Mouse (Mus musculus) naive thymus-derived CD4-positive, alpha-beta T cell, adult 2 months (primary cell): ENCODE measurements around the gene Sh3bp5.

ENCODE experiments used
- DNase-seq: peaks from one replicate; pipeline ENCODE4 v3.0.0-alpha.2; 2011; ENCODE audit warnings: low read depth

Sh3bp5 gene

DNA sequence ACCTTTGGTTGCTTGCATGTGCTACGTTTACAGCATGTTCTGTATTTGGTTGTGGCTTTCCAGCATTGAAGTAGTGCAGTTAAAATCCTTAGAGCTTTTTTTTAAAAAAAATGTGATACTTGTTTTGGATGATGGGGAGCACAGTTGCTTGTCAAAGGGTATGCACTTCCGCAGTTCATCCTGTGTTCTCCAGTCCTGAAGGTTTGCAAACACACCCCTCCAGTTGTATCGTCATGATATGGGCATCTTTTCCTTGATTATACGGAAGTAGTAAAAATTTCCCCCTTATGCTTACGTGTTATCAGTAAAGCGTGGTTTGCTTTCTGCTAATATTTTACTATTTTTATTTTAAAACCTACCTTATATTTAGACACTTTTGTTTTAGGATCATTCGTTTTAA is 98.5 kb downstream of the Sh3bp5 start:
- peak; percentile 57 for DNase-seq

GRCm38 (mm10) chr14:31336369-31337155 is 99.3 kb downstream of the Sh3bp5 start, which contains the start of gene Capn7:
Gene Capn7, plus strand, starts transcription at chr14:31336638.
- DNase-seq, result peak; percentile 99

- DNase-seq, result no peak
Measured at GRCm38 (mm10) chr14:31335765-31336164, 100.1 kb downstream of the Sh3bp5 start.

DNA sequence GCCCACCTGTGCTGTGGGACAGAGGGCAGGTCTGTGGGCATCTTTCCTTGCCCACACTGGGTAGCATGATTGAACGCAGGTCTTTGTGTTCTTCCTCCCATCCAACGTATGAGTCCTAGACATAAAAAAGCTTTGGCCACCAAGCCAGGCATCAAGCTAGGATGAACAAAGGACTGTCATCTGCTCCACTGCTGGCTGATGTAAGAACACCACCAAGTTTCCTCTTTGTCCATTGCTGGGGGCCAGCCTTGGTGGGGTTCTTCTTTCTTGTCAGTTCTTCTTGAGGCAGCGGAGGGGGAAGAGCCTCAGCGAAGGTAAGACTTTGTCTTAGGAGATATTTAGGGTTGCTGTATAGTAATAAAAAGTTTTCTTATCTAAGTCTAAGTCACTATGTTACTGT is 104.9 kb downstream of the Sh3bp5 start:
- no peak for DNase-seq

GRCm38 (mm10) chr14:31329741-31330140 is 106.1 kb downstream of the Sh3bp5 start:
- no peak for DNase-seq

DNA sequence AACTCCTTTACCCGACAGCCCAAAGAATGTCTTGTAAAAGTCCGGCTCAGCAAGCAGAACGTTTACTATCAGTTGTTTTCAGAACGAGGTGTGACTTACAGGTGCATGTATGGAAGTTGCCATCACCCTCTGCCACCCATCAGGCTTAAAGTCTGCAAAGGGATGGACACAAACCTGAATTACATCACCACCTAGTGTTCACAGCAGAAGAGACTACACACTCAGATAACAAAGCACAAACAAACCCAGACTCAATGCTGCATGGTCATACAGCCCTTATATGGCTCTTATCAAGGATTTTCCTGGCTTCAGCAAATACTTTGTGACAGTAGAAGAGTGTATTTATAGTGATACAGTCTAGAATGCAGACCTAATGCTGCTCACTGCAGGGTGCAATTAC is 108.2 kb downstream of the Sh3bp5 start:
- DNase-seq, result no peak

DNA sequence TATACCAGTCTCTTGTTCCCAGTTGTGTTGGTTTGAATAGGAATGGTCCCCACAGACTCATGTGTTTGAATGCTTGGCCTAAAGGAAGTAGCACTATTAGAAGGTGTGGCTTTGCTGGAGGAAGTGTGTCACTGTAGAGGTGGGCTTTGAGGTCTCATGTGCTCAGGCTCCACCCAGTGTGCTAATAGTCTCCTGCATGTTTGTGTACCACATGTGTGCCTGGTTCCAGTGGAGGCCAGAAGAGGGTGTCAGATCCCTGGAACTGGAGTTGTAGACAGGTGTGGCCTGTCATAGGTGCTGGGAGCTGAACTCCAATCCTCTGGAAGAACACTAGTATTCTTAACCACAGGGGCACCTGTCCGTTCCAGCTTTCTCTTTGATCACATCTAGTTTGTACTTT is 108.7 kb downstream of the Sh3bp5 start:
- no peak for DNase-seq

DNA sequence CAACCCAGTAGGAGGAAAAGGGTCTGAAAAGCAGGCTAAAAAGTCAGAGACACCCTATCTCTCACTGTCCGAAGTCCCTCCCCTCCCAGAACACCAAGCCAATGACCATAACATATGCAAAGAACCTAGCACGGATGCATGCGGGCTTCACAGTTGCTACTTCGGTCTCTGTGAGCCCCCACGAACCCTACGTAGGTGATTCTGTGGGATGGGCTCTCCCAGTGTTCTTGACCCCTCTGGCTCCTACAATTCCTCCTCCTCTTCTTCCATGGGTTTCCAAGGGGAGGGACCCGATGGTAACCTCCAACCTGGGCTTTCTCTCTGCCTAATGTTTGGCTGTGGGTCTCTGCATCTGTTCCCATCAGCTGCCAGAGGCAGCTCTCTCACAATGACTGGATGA is 109.1 kb downstream of the Sh3bp5 start:
- no peak for DNase-seq

DNA sequence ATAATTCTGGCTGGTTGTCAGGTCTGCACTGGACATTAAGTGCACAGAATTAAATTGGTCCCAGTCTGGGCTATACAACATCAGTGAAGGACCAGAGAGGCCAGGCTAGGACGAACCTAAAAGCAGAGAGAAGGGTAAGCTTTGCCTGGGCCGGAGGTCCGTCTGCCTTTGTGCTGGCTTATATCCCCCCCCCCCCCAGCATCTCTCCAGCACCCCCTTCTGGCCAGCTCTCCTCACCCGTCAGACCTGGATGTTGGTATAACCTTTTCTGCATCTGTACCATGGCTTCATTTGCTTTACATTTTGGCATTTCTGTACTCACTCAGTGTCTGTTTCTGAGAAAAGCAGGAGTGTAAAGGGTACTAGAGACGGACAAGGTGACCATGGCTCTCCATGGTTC is 110.3 kb downstream of the Sh3bp5 start:
- peak; percentile 31 for DNase-seq

- DNase-seq, result no peak
Measured at GRCm38 (mm10) chr14:31324851-31325250, 111.0 kb downstream of the Sh3bp5 start.

DNA sequence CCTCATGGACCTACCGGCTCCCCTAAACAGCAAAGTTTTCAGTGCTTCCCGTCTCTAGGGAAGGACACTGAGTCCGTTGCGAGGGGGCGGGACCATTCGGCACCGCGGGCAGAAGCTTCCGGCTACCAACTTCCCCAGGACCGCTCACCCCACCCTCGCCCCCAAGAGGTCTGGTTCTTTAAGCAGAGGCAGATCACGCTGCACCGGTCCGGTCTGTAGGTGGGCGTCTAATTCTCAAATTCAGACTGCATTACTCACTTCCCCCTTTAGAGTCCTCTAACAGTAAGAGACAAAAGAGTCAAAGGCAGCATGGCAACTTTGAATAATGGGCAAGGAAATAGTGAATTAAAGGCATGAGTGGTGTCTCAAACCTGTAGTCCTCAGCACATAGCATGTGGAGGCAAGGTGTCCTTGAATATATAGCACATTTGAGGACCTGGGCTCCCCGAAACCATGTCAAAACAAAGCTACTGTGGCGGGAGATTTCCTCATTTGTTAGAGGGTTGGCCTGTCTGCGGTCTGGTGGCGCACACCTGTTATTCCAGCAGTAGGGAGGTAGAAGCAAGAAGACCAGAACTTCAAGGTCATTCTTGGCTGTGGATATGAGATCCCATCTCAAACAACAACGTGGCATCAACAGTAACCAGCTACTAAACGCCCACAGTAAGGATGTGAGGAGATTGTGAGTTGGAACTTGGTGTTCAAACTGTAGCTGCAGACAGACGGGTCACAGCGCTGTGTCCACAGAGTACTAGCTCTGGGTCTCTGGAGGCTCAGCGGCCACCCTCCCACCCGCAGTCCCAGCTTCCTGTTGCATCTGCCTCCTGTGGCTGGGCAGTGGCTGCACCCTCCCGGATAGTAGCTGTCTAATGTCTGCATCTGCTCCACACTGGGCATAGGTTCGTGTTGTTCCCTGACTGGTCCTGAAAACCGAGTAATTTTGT is 111.8 kb downstream of the Sh3bp5 start, which contains the start of gene Dnah1:
Dnah1 (minus strand) TSS at position 48 of the 944 bp plus-strand sequence.
- DNase-seq, result peak; percentile 41

GRCm38 (mm10) chr14:31323189-31323588 is 112.7 kb downstream of the Sh3bp5 start:
- DNase-seq, result no peak

- DNase-seq, result no peak
Measured at GRCm38 (mm10) chr14:31322191-31322590, 113.7 kb downstream of the Sh3bp5 start.

DNA sequence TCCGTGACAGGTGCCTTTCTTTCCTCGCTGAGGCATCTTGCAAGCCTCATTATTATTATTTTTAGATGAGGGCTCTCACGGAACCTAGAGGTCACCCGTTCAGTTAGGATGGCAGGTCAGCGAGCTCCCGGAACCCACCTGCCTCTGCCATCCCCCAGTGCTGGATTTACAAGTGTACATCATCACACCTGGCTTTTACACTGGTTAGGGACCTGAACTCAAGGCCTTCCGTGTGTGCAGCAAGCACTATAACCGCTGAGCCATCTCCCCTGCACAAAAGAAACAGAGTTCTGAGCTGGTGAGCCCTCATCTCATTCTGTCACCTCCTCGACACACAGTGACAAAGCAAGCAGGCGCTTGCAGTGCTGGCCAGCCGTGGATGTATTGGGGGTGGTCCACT is 114.7 kb downstream of the Sh3bp5 start:
- no peak for DNase-seq

DNA sequence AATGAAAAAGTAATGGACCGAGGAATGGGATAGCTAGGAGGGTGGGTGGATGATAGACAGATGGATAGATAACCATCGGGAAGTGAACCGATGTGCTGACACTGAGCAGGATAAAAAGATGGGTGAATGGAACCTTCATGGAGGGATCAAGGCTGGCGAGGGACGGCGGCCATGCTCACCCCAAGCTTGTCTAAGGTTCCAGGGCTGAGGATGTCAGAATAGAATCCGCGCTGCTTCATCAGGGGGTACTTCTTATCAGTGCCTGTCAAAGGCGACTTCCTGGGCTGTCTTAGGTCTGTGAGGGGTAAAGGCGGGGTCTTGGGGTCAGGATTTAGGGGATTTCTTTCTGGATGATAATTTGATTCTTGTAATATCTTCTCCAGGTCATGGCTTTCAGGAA is 116.3 kb downstream of the Sh3bp5 start:
- DNase-seq, result no peak

DNA sequence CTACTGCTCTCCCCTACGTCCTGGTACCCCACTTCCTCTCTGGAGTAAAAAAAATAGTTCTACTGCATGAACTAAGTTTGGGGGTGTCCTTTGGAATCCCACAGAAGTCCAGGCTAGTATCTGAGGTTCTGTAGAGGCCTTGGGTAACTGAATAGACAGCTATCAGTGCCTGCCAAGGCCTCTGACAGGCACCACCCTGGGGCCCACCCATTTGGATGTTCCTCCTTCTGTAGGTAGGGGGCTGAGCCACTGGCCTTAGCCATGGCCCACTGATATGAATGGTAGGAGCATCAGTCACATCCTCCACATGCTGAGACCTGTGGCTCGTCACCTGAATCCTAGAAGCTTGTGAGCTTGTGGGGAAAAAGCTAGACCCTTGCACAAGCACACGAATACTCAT is 118.1 kb downstream of the Sh3bp5 start:
- no peak for DNase-seq

DNA sequence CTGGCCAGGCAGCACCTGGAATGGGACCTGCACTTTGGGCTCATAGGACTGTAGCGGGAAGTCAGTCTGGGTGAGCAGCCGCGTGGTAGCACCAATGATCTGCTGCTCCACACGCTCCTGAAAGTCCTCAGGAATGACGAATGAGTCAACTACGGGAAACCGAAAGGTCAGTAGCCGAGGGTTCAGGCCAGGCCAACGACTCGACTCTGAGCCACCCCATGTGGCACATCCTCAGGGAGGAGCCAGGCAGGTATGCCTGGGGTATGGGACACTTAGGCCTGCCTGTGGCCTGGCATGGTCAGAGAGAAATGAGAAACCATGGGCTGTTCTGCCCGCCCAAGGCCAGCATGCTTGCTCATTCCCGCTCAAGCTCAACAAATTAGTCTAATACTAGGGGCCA is 119.3 kb downstream of the Sh3bp5 start:
- no peak for DNase-seq

DNA sequence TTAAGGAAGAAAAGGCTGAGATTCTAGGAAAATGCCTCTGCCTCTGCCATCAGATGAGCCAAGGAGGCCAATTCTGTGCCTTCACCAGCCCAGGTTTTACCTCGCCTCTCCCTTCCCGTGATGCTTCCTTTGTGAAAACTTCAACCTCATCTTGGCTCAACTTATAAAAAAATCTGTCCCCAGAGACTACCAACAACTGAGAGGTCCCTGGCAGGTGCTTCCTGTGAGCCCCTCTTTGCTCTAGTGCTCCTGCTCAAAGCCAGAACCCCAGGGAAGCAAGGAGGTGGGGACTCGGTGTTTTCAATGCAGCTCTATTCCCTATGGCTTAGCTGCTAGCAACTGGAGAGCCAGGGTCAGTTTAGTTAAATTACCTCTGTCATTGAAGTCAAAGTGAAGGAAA is 122.7 kb downstream of the Sh3bp5 start:
- DNase-seq, result no peak
